Mouse (Mus musculus) MEL (cell line): ENCODE data around the gene Abca7.

Source experiments
- CTCF ChIP-seq, 3 experiments: IDR thresholded peaks in 2 of 3; conservative IDR thresholded peaks in 1 of 3; 2 replicates each; pipeline ENCODE4 v1.5.1; 2011 to 2012; ENCODE audit warnings: low read length in 3 of 3, low read depth in 2 of 3, mild to moderate bottlenecking in 2 of 3, improper control_type of control experiment in 1 of 3, inconsistent platforms in 1 of 3, mixed read lengths in 1 of 3, moderate library complexity in 1 of 3; ENCODE audit not compliant: control insufficient read depth in 1 of 3, insufficient read depth in 1 of 3, poor library complexity in 1 of 3, severe bottlenecking in 1 of 3
- E2F4 ChIP-seq: IDR thresholded peaks from 2 replicates; pipeline ENCODE4 v1.6.1; 2011; ENCODE audit warnings: low read depth, low read length, improper control_type of control experiment, borderline replicate concordance
- MAFK ChIP-seq: IDR thresholded peaks from 2 replicates; pipeline ENCODE4 v1.6.1; 2011; ENCODE audit warnings: low read depth, mild to moderate bottlenecking, low read length, improper control_type of control experiment, borderline replicate concordance
- MXI1 ChIP-seq: IDR thresholded peaks from 2 replicates; pipeline ENCODE4 v1.6.1; 2011; ENCODE audit warnings: mild to moderate bottlenecking, low read depth, low read length, improper control_type of control experiment
- MYB ChIP-seq: IDR thresholded peaks from 2 replicates; pipeline ENCODE4 v1.6.1; 2011; ENCODE audit warnings: mild to moderate bottlenecking, low read depth, low read length, improper control_type of control experiment
- POLR2A ChIP-seq, 2 experiments: IDR thresholded peaks; 2 replicates each; pipeline ENCODE4 v1.6.1; 2011 to 2012; ENCODE audit warnings: low read length in 2 of 2, mild to moderate bottlenecking in 2 of 2, control low read depth in 1 of 2, improper control_type of control experiment in 1 of 2, low read depth in 1 of 2, moderate library complexity in 1 of 2; ENCODE audit not compliant: control insufficient read depth in 1 of 2, insufficient read depth in 1 of 2, poor library complexity in 1 of 2
- POLR2AphosphoS5 ChIP-seq: IDR thresholded peaks from 2 replicates; pipeline ENCODE4 v1.6.1; 2012; ENCODE audit warnings: low read depth, borderline replicate concordance, mild to moderate bottlenecking, inconsistent platforms, low read length, moderate library complexity, mixed read lengths
- ZKSCAN1 ChIP-seq: IDR thresholded peaks from 2 replicates; pipeline ENCODE4 v1.6.1; 2012; ENCODE audit warnings: low read depth, mild to moderate bottlenecking, inconsistent platforms, low read length, improper control_type of control experiment, moderate library complexity

DNA sequence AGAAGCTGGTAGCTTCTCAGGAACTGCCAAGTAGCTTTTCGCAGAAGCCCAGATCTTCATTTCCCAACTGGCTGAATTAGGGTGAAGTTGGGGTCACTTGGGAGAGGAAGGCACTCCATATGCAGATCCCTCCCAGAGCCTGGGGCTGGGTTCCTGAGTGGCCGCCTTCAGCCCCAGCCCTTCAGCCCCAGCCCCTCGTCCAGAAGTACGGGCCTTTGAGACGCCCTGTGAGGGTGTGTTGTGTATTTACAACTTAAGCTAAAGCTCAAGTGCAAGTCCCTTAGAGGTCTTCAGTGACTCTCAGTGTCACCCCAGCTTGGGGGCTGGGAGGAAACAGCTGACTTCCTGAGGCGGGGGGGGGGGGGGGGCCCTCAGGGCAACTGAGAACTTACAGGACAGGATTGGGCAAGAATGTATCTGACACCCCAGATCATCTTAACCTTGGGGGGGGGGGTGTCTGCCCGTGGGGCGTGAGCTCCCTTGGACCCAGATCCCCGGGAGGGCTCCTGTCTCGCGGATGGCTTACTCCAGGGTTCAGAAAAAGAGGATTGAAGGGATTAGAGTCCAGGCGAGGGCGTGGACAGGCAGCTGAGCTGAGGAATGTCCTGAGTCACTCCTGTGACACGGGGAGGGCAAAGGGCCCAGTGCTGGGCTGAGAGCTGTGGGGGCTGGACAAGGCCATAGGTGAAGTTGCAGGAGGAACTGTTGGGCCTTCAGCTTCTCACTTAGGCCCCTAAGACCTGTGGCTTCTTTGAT, 55.5 kb downstream of the Abca7 start:
- TF ChIP-seq MYB = no peak
- TF ChIP-seq CTCF (IDR thresholded peaks at IDR 0.05 in 2 of 3, conservative IDR thresholded peaks at IDR 0.05 in 1 of 3; ENCODE audit: control insufficient read depth in 1 of 3, insufficient read depth in 1 of 3, low read depth in 2 of 3, low read length in 3 of 3, poor library complexity in 1 of 3, severe bottlenecking in 1 of 3) = no peak
- no peak for TF ChIP-seq MXI1
- no peak for TF ChIP-seq MAFK
- TF ChIP-seq E2F4 = no peak
- no peak for TF ChIP-seq POLR2AphosphoS5
- no peak for TF ChIP-seq POLR2A (IDR thresholded peaks at IDR 0.05; ENCODE audit: control insufficient read depth in 1 of 2, insufficient read depth in 1 of 2, low read depth in 1 of 2, low read length in 2 of 2, poor library complexity in 1 of 2)
- TF ChIP-seq ZKSCAN1 = no peak
